ENCODE assay signal across 25 mouse cellular contexts in the genomic region with DNA sequence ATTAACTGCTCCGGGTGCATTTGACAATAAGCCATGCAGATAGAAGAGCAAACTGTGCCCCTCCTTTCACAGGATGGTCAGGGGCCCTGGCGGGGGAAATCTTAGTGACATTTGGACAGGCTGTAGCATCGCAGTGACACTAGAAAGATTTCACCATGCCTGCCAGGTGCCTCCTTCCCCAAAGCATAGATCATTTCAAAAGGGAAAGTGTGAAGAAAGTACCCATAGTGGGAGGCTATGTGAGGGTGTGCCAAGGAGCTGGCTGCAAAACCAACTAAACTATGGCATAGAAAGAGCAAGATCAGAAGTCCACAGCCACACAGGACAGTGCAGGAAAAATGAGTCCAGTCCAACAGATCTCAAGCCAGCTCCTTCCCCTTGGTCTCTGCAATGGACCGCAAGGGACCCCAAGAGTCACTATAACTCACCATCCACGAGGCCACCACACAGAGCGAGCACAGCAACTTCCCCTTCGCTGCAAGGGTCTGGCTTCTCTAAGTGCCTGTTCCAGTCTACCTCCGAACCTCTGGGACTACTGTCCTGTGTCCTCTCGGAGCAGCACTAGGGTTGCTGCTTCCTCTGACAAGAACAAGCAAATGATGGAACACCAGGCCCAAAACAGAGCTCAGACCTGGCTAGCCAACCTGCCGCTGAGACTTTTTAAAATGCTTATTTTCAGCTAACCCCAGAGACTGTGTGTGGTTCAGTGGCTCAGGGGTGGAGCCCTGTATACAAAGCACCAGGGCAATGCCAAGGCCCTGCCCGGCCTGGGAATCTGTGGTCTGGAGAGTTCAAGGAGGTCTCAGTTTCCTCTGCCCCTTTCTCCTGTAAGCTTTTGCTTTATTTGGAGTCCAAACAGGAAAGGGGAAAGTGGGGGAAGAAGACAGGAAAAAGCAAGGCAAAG. TPM values are rescaled to one million over a fixed set of nuclear protein-coding genes. Genes with fewer than 3 reads are reported as not detected.
DNase-seq lines count a peak whose midpoint lies in the region; TF ChIP-seq lines count a peak whose summit lies in the region.
"Had no signal": no experiment of that assay in that cellular context is flagged by ENCODE, and none has a peak within 500 bp of the region (broad histone marks: within the 10 kb centered on the region; RNA-seq: fewer than 3 reads in every experiment).

No protein-coding gene starts in this region.

- DNase-seq in spleen, adult 2 months (ENCODE audit: low read depth in 1 of 2, low spot score in 2 of 2) = peak in 1 of 2 experiments; percentile 47
- no peak for DNase-seq in spleen, adult 12 weeks (ENCODE audit: low spot score)
- DNase-seq in brain, adult 2 months (ENCODE audit: low read depth, low spot score) = peak; percentile 14
- DNase-seq in gastrocnemius, postnatal 36 days = no peak
- no peak for DNase-seq in right cerebral cortex, postnatal 25 days
- DNase-seq in thymus, postnatal 0 days (ENCODE audit: low spot score) = no peak
- DNase-seq: adrenal gland, postnatal 10 days; cerebellum, adult 11-12 months; cerebellum, postnatal 14 days; forebrain, postnatal 0 days; heart, adult 11 months; heart, postnatal 36 days; layer of hippocampus, postnatal 36 days; left cerebral cortex, postnatal 4 days; liver, embryonic 13.5 days; lung, postnatal 14 days; right cerebral cortex, adult 18-20 months; thymus, postnatal 14 days had no signal

- intact Hi-C loops in gastrocnemius, postnatal 36 days (cut with DNase I) = no loop called here

- peak overlapping the region; percentile 65 for H3K4me3 ChIP-seq in spleen, adult 2 months (ENCODE audit: extremely low read depth, insufficient read depth, insufficient read length)
- peak overlapping the region; percentile 38 for H3K4me3 ChIP-seq in megakaryocyte, embryonic 14.5 days (replicated peaks)
- H3K4me3 ChIP-seq: embryonic facial prominence, embryonic 15.5 days; hindbrain, embryonic 15.5 days; liver, embryonic 13.5 days; midbrain, embryonic 10.5 days; neural tube, embryonic 12.5 days had no signal

- H3K4me1 ChIP-seq in spleen, adult 2 months (ENCODE audit: control insufficient read depth, insufficient read depth, insufficient read length) = peaks cover 37% of the 10 kb centered on the region; the same call in 1 of the 2 replicates
- peaks cover 51% of the 10 kb centered on the region for H3K4me1 ChIP-seq in megakaryocyte, embryonic 14.5 days
- H3K4me1 ChIP-seq: embryonic facial prominence, embryonic 15.5 days; hindbrain, embryonic 15.5 days; midbrain, embryonic 10.5 days; neural tube, embryonic 12.5 days had no signal

- no peaks in the 10 kb centered on the region for H3K27me3 ChIP-seq in spleen, adult 2 months (ENCODE audit: control insufficient read depth, insufficient read depth, low read length)
- no peaks in the 10 kb centered on the region for H3K27me3 ChIP-seq in megakaryocyte, embryonic 14.5 days (replicated peaks)
- H3K27me3 ChIP-seq: embryonic facial prominence, embryonic 15.5 days; hindbrain, embryonic 15.5 days; liver, embryonic 13.5 days; neural tube, embryonic 12.5 days; Patski had no signal

- no peak for TF ChIP-seq CTCF in spleen, adult 2 months (IDR thresholded peaks at IDR 0.05; ENCODE audit: extremely low read depth, insufficient read depth, insufficient read length, insufficient replicate concordance)

- H3K9me3 ChIP-seq in megakaryocyte, embryonic 14.5 days = peaks cover 7% of the 10 kb centered on the region
- H3K9me3 ChIP-seq: embryonic facial prominence, embryonic 15.5 days; hindbrain, embryonic 15.5 days; liver, embryonic 13.5 days; midbrain, embryonic 10.5 days; neural tube, embryonic 12.5 days had no signal

- peak overlapping the region; percentile 91 for H3K27ac ChIP-seq in spleen, adult 2 months (ENCODE audit: insufficient read depth, low read length)
- H3K27ac ChIP-seq: embryonic facial prominence, embryonic 15.5 days; hindbrain, embryonic 15.5 days; kidney, postnatal 0 days; liver, embryonic 13.5 days; midbrain, embryonic 10.5 days; neural tube, embryonic 12.5 days had no signal

- no peak; the same call in 1 of the 2 replicates for TF ChIP-seq POLR2A in spleen, adult 2 months (IDR thresholded peaks at IDR 0.05; ENCODE audit: low read depth, low read length)

- 24% methylated on average over 11 of the region's 11 CpGs for WGBS in spleen, adult 2 months

- H3K36me3 ChIP-seq in spleen, adult 2 months (ENCODE audit: control insufficient read depth, insufficient read depth, low read length) = peaks cover 3% of the 10 kb centered on the region; the same call in 1 of the 2 replicates
- peaks cover 35% of the 10 kb centered on the region for H3K36me3 ChIP-seq in megakaryocyte, embryonic 14.5 days (replicated peaks; ENCODE audit: low read length)
- H3K36me3 ChIP-seq: embryonic facial prominence, embryonic 15.5 days; hindbrain, embryonic 15.5 days; liver, embryonic 13.5 days; midbrain, embryonic 10.5 days; neural tube, embryonic 12.5 days had no signal

RNA-seq across cellular contexts. Expression of gene Pik3ap1, which starts 15.1 kb away (rescaled TPM):
- 40.7 and 45.8 TPM in 2 replicates for polyA plus RNA-seq in spleen, adult 2 months (2012; rRNA removed)
- 1.6 and 6.5 TPM in 2 replicates for polyA plus RNA-seq in megakaryocyte, embryonic 14.5 days (2012; ENCODE audit: insufficient read depth, low replicate concordance)
- under 1 TPM; 0.61 to 0.69 TPM for total RNA-seq in gastrocnemius, postnatal 36 days (2021)
- polyA plus RNA-seq in thymus, postnatal 0 days (2015; fragmentation: Nextera tagmentation; extraction: Ambion mirVana) = 3.3 and 3.6 TPM in 2 replicates
